Mouse (Mus musculus) bone marrow macrophage, adult 2 months (primary cell): ENCODE results near the gene 4930503B20Rik.

Experiments used
- CTCF ChIP-seq: IDR thresholded peaks from 2 replicates; pipeline ENCODE4 v1.5.1; 2012; ENCODE audit warnings: low read depth, mild to moderate bottlenecking, low read length, moderate library complexity
- POLR2A ChIP-seq: IDR thresholded peaks from 2 replicates; pipeline ENCODE4 v1.6.1; 2012; ENCODE audit warnings: mild to moderate bottlenecking, low read depth, low read length, borderline replicate concordance

DNA sequence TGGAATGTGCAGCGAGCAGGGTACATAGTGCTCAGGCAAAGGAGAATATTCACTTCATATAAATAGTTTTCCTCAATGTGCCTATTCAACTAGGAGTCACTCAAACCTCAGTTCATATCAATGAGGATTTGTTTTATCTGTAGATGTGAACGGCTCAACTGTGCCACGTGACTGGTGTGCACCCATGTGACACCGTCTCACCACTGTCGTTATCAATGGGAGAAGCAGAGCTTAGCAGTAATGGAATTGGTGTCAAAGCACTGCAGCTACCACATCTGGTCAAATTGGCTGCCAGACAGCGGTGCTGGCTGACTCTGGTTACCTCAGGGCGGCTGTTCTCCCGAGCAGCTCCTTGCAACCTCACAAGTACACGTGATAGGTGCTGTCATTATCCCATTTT is 46.5 kb downstream of the 4930503B20Rik start:
- TF ChIP-seq POLR2A (no peak), CTCF (no peak)
